Mouse (Mus musculus) cerebellum, postnatal 10 days (tissue): Measurements from ENCODE around the gene Slc25a45.

Experiments
- DNase-seq, 2 experiments: peaks; one replicate each; pipeline ENCODE4 v3.0.0; 2021; ENCODE audit warnings: mixed read lengths in 2 of 2

Slc25a45 gene

DNA sequence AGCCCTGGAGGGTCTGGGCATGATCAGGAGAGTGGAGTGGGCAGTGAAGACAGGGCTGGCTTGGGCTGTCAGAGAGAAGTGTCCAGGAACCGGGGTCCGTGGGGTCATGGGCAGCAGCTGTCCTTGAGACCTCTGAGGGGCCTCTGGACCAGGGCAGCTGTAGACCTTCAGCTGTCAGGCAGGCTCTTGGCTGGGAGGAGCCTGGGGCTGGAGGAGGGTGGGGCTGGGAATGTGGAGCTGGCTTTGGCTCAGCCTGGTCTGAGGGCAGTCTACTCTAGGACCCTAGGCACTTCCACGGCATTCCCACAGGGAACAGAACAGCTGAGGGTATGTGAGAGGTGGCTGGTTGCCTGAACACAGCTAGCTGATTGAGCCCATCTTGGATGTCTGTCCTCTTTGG, 57.7 kb downstream of the Slc25a45 start:
- peak; percentile 17 to 24 for DNase-seq
